Mouse (Mus musculus) lung, postnatal 0 days (tissue): ENCODE measurements around the gene Serpina3c.

Source experiments
- CTCF ChIP-seq: IDR thresholded peaks from 2 replicates; pipeline ENCODE4 v1.5.1; 2016; ENCODE audit warnings: antibody characterized with exemption, mild to moderate bottlenecking
- EP300 ChIP-seq: IDR thresholded peaks from 2 replicates; pipeline ENCODE4 v1.6.1; 2016; ENCODE audit warnings: antibody characterized with exemption, mild to moderate bottlenecking, control low read depth

DNA sequence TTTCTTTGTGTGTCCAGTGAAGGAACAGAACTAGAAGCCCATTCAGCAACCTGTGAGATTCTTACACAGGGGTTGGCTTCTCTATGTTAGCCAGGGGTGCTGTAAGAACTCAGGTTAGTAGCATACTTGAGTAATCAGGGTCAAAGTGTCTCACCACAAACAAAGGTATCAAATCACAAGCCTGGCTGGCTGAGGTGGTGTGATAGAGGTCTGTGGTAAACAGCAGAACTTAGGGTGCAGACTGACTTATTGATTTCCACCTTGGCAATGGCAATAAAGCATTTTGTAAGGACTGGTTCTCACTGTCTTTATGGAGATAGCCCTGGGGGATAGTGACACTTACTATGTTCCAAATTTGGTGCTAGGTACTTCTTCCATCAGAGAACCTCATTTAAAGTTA is 47.8 kb downstream of the Serpina3c start:
- TF ChIP-seq CTCF: no peak
- no peak for TF ChIP-seq EP300
